Mouse (Mus musculus): ENCODE data around the gene Herc1.

DNA sequence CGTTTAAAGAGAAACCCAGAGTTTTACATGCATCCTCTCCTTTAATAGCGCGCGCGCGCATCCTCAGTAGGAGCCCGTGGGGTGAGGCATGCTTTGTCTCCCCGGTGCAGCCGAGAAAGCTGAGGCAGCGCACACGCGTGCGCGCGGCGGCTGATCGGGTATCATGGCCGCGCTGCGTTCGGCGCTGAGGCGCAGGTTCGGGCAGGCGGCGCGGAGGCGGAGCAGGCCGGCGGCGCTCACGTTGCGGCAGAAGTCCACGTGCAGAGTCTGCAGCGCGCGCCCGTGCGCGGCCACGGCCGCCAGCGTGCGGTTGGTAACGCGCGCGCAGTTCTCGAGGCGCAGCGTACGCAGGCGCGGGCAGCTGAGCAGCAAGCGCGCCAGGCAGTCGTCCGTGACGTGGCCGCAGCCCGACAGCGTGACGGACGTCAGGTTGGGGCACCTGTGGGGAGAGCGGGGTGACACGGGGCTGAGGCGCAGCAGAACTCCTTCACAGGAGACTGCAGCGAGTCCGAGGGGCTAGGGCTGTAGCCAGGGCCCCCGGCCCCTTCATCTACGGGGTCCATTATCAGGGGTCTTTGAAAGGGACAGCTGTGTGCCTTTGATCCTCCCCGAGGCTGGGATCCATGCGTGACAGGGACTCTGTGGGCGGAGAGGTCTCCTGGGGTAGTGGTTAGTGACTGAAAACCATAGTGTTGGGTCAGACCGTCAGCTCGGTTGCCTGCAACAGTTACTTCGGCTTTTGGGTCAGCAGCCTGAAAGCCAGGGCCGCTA is 161.5 kb downstream of the Herc1 start:
- no peak; the same call in 1 of the 2 replicates for TF ChIP-seq CTCF (IDR thresholded peaks at IDR 0.05)
- TF ChIP-seq EP300 (IDR thresholded peaks at IDR 0.05) = no peak

Measured in lung, postnatal 0 days (tissue).